Comparison of ENCODE assay signal across 17 mouse cellular contexts in genomic region chr17:79398416-79398815, GRCm38 (mm10).
"Had no signal": no experiment of that assay in that cellular context is flagged by ENCODE, and none has a peak within 500 bp of the region (broad histone marks: within the 10 kb centered on the region; RNA-seq: fewer than 3 reads in every experiment).

No protein-coding gene starts in this region.

- H3K4me1 ChIP-seq: midbrain, embryonic 10.5 days; midbrain, embryonic 12.5 days; neural tube, embryonic 12.5 days had no signal

- ATAC-seq: liver, postnatal 0 days; lung, postnatal 0 days; midbrain, embryonic 16.5 days had no signal

- H3K27ac ChIP-seq: lung, embryonic 15.5 days; macrophage; midbrain, embryonic 10.5 days; midbrain, embryonic 12.5 days; neural tube, embryonic 12.5 days had no signal

- H3K4me3 ChIP-seq: lung, embryonic 15.5 days; midbrain, embryonic 10.5 days; midbrain, embryonic 12.5 days; neural tube, embryonic 12.5 days had no signal

- DNase-seq: liver, postnatal 0 days; lung, adult 2 months; lung, postnatal 14 days; lung, postnatal 36 days; midbrain, embryonic 14.5 days; right cerebral cortex, postnatal 14 days; spleen, adult 18-20 months; thymus, adult 18-20 months; thymus, postnatal 14 days; thymus, postnatal 36 days had no signal
